Mouse (Mus musculus) heart, adult 8-10 months (tissue): ENCODE measurements at regions not wholly inside any gene's neighbourhood (a gene's known extent, or its start where the extent isn't known, plus 50 kb on each side); places are given as distances from the start of the nearest gene placed in this dataset.
A peak's percentile ranks its signal among the peaks of the same experiment; 100 is the strongest.

Source experiments
- DNase-seq: peaks from one replicate; pipeline ENCODE4 v3.0.0; 2022; ENCODE audit warnings: low spot score

GRCm38 (mm10) chr5:64401737-64402136 lies 245.6 kb downstream of the Tbc1d1 start:
- no peak for DNase-seq

GRCm38 (mm10) chr5:64403077-64403981 lies 247.2 kb downstream of the Tbc1d1 start:
- DNase-seq = no peak

- no peak for DNase-seq
Measured at GRCm38 (mm10) chr5:64403982-64404345, 247.9 kb downstream of the Tbc1d1 start.

- DNase-seq = no peak
Measured at GRCm38 (mm10) chr5:64404512-64404911, 248.4 kb downstream of the Tbc1d1 start.

GRCm38 (mm10) chr5:64408938-64409337 lies 252.8 kb downstream of the Tbc1d1 start:
- no peak for DNase-seq

GRCm38 (mm10) chr5:64410621-64411020 lies 254.5 kb downstream of the Tbc1d1 start:
- DNase-seq = peak; percentile 59

- DNase-seq = no peak
Measured at GRCm38 (mm10) chr5:64414519-64414918, 258.4 kb downstream of the Tbc1d1 start.

GRCm38 (mm10) chr5:64419395-64419794 lies 263.3 kb downstream of the Tbc1d1 start:
- DNase-seq = no peak

GRCm38 (mm10) chr5:64422787-64423587 lies 266.9 kb downstream of the Tbc1d1 start:
- no peak for DNase-seq

GRCm38 (mm10) chr5:64428822-64429221 lies 272.7 kb downstream of the Tbc1d1 start:
- no peak for DNase-seq

GRCm38 (mm10) chr5:64430501-64430900 lies 274.4 kb downstream of the Tbc1d1 start:
- DNase-seq = no peak

- no peak for DNase-seq
Measured at GRCm38 (mm10) chr5:64431624-64432023, 275.5 kb downstream of the Tbc1d1 start.

GRCm38 (mm10) chr5:64433786-64434185 lies 277.7 kb downstream of the Tbc1d1 start:
- DNase-seq = no peak

GRCm38 (mm10) chr5:64435491-64435890 lies 279.4 kb downstream of the Tbc1d1 start:
- DNase-seq = no peak

GRCm38 (mm10) chr5:64435958-64436357 lies 279.9 kb downstream of the Tbc1d1 start:
- no peak for DNase-seq

- no peak for DNase-seq
Measured at GRCm38 (mm10) chr5:64437720-64438119, 281.6 kb downstream of the Tbc1d1 start.

GRCm38 (mm10) chr5:64438446-64439134 lies 282.5 kb downstream of the Tbc1d1 start:
- no peak for DNase-seq

GRCm38 (mm10) chr5:64447847-64448246 lies 291.7 kb downstream of the Tbc1d1 start:
- no peak for DNase-seq

- no peak for DNase-seq
Measured at GRCm38 (mm10) chr5:64452668-64453334, 296.7 kb downstream of the Tbc1d1 start.

- no peak for DNase-seq
Measured at GRCm38 (mm10) chr5:64459807-64460206, 303.7 kb downstream of the Tbc1d1 start.

GRCm38 (mm10) chr5:64460891-64461290 lies 304.8 kb downstream of the Tbc1d1 start:
- DNase-seq = no peak

- no peak for DNase-seq
Measured at GRCm38 (mm10) chr5:64461592-64461991, 305.5 kb downstream of the Tbc1d1 start.
